Mouse (Mus musculus) kidney, postnatal 0 days (tissue): ENCODE results near the gene Tnip1. TPM values are rescaled to one million over a fixed set of nuclear protein-coding genes. Genes with fewer than 3 reads are reported as not detected.

Experiments
- ATAC-seq: fragments of 200-750 bp; cut with Nextera tagmentation; replicated peaks from 2 replicates; pipeline ENCODE4 v1.8.0; 2017; ENCODE audit warnings: low read depth, moderate number of reproducible peaks, moderate TSS enrichment, moderate library complexity; ENCODE audit not compliant: low FRiP score
- DNase-seq: peaks from one replicate; pipeline ENCODE4 v3.0.0-alpha.2; 2016; ENCODE audit warnings: low spot score
- H3K27ac ChIP-seq: fragments of 300-500 bp; sonication (generic); 2 replicates; pipeline ENCODE4 v1.5.1; 2014; ENCODE audit warnings: mild to moderate bottlenecking
- H3K27me3 ChIP-seq: fragments of 300-500 bp; sonication (generic); 2 replicates; pipeline ENCODE4 v1.6.1; 2014; ENCODE audit warnings: low read length, mixed read lengths; ENCODE audit not compliant: insufficient read depth
- H3K36me3 ChIP-seq: fragments of 300-500 bp; sonication (generic); 2 replicates; pipeline ENCODE4 v1.6.1; 2014; ENCODE audit warnings: low read length, mixed read lengths; ENCODE audit not compliant: insufficient read depth
- H3K4me1 ChIP-seq: fragments of 300-500 bp; sonication (generic); replicated peaks from 2 replicates; pipeline ENCODE4 v1.6.1; 2014; ENCODE audit warnings: antibody characterized with exemption, low read length, mixed read lengths; ENCODE audit not compliant: insufficient read depth
- H3K4me2 ChIP-seq: fragments of 300-500 bp; sonication (generic); 2 replicates; pipeline ENCODE4 v1.6.1; 2014; ENCODE audit warnings: mild to moderate bottlenecking, low read length, moderate library complexity, mixed read lengths
- H3K4me3 ChIP-seq: fragments of 300-500 bp; sonication (generic); replicated peaks from 2 replicates; pipeline ENCODE4 v1.5.1; 2014; ENCODE audit warnings: low read depth, low read length
- H3K9ac ChIP-seq: fragments of 300-500 bp; sonication (generic); 2 replicates; pipeline ENCODE4 v1.6.1; 2014; ENCODE audit warnings: low read depth, low read length
- H3K9me3 ChIP-seq: fragments of 300-500 bp; sonication (generic); replicated peaks from 2 replicates; pipeline ENCODE4 v1.6.1; 2016; ENCODE audit warnings: low read length, inconsistent platforms, mixed read lengths
- CTCF ChIP-seq: IDR thresholded peaks from 2 replicates; pipeline ENCODE4 v1.5.1; 2016; ENCODE audit warnings: antibody characterized with exemption, low read depth, mild to moderate bottlenecking, moderate library complexity
- WGBS: fragments of 180-500 bp; shearing (Covaris S2); extraction: QIAGEN DNeasy Blood & Tissue Kit; methylation state at CpG from one replicate; pipeline ENCODE4 v1.1.7; 2014; 5-methylcytosine and 5-hydroxymethylcytosine counted together
- polyA plus RNA-seq: library from polyadenylated mRNA; unstranded; fragments of >200 nt; fragmentation: Nextera tagmentation; extraction: Ambion mirVana; gene quantifications from 2 replicates; pipeline ENCODE4 v1.2.1, GENCODE M21; 2015

Tnip1 gene
- polyA plus RNA-seq, 1 experiment from 2014 or later = 17.5 TPM

DNA sequence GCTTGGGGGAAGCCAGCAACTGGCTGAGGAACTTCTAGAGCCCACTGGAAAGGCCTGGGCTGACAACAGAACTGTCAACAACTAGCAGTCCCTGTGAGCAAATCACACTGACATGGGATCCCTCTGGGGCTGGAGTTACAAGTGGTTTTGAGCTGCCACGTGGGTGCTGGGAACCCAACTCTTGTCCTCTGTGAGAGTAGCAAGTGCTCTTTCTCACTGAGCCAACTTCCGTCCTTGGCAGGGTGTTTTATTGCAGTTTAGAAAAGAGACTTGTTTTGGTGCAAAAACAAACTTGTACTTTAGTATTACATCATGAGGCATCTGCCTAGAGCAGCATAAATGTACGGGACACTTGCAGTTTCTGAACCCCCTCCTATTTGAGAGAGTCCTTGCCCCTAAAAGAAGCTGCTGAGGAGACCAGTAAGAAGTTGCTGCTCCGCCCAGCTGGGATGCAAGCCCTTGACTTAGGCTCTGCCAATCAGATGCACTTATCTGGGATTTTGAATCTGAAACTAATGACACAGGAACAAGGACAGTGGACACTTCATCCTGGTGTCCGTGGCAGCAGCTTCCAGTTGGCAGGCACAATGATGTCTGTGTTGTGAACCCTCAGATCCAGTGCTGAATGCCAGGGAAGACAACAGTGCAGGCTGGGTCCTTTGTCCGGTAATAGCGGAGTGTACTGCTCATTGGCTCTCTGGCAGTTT is 90.7 kb downstream of the Tnip1 start:
- 81% methylated on average over 7 of the region's 7 CpGs for WGBS
- Histone ChIP-seq H3K9ac (no peak overlapping the region), H3K4me3 (no peak overlapping the region), H3K27ac (no peak overlapping the region), H3K9me3 (no peaks in the 10 kb centered on the region), H3K27me3 (no peaks in the 10 kb centered on the region), H3K4me1 (0 out of 2 replicates have a peak, but pooled peaks cover 14% of the 10 kb centered on the region), H3K4me2 (no peak overlapping the region), H3K36me3 (peaks cover 27% of the 10 kb centered on the region)
- TF ChIP-seq CTCF = no peak
- DNase-seq (no peak), ATAC-seq (no peak)

DNA sequence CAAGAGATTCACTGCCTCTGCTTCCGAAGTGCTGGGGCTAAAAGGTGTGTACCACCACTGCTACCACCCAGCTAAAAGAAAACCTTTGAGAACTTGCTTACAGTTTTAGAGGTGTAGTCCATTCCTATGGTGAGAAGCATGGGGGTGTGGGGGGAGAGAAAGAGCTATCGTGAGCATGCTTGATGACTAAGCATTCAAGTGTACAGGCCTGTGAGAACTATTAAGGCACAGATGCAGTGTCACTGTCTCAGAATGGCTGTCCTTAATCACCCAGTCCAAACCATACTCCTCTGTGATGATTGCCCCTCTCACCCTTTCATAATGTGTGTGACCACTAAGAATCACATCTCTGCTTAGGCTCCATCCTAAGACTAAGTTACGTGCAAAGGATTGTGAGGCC is 93.4 kb downstream of the Tnip1 start:
- WGBS = 87% methylated on average over 3 of the region's 3 CpGs
- peaks cover 27% of the 10 kb centered on the region for H3K36me3 ChIP-seq
- 0 out of 2 replicates have a peak, but pooled peaks cover 14% of the 10 kb centered on the region for H3K4me1 ChIP-seq
- H3K4me3 ChIP-seq = no peak overlapping the region
- H3K27ac ChIP-seq = no peak overlapping the region
- DNase-seq = no peak
- no peaks in the 10 kb centered on the region for H3K27me3 ChIP-seq
- H3K4me2 ChIP-seq = no peak overlapping the region
- no peak for ATAC-seq
- H3K9me3 ChIP-seq = no peaks in the 10 kb centered on the region
- no peak overlapping the region for H3K9ac ChIP-seq
- TF ChIP-seq CTCF = no peak

- H3K4me3 ChIP-seq = no peak overlapping the region
- DNase-seq (no peak), ATAC-seq (no peak)
- H3K9me3 ChIP-seq = no peaks in the 10 kb centered on the region
- peaks cover 23% of the 10 kb centered on the region for H3K36me3 ChIP-seq
- H3K4me2 ChIP-seq = no peak overlapping the region
- 66% methylated on average over 2 of the region's 2 CpGs for WGBS
- no peak for TF ChIP-seq CTCF
- H3K9ac ChIP-seq = no peak overlapping the region
- no peak overlapping the region for H3K27ac ChIP-seq
- no peaks in the 10 kb centered on the region for H3K27me3 ChIP-seq
- H3K4me1 ChIP-seq = 0 out of 2 replicates have a peak, but pooled peaks cover 14% of the 10 kb centered on the region
Observed at GRCm38 (mm10) chr11:54868445-54868844, 94.3 kb downstream of the Tnip1 start.

- H3K27ac ChIP-seq = no peak overlapping the region
Observed at GRCm38 (mm10) chr11:54867903-54868434, 94.7 kb downstream of the Tnip1 start.

GRCm38 (mm10) chr11:54867049-54867385 is 95.7 kb downstream of the Tnip1 start:
- H3K9me3 ChIP-seq = no peaks in the 10 kb centered on the region
- ATAC-seq (peak; percentile 50), DNase-seq (no peak)
- peaks cover 21% of the 10 kb centered on the region for H3K36me3 ChIP-seq
- WGBS = under 1% methylated on average over 5 of the region's 5 CpGs
- H3K4me2 ChIP-seq = peak overlapping the region; percentile 60
- H3K27ac ChIP-seq = peak overlapping the region; percentile 95
- 0 out of 2 replicates have a peak, but pooled peaks cover 14% of the 10 kb centered on the region for H3K4me1 ChIP-seq
- peak overlapping the region; percentile 96 for H3K9ac ChIP-seq
- H3K27me3 ChIP-seq = no peaks in the 10 kb centered on the region
- peak overlapping the region; percentile 95 for H3K4me3 ChIP-seq
- no peak for TF ChIP-seq CTCF

More at GRCm38 (mm10) chr11:54867903-54868434, 94.7 kb downstream of the Tnip1 start:
- Histone ChIP-seq H3K4me1 (0 out of 2 replicates have a peak, but pooled peaks cover 14% of the 10 kb centered on the region), H3K9me3 (no peaks in the 10 kb centered on the region), H3K36me3 (peaks cover 23% of the 10 kb centered on the region), H3K9ac (no peak overlapping the region), H3K4me3 (no peak overlapping the region), H3K27me3 (no peaks in the 10 kb centered on the region), H3K4me2 (peak overlapping the region; percentile 60)
- no peak for TF ChIP-seq CTCF
- DNase-seq (no peak), ATAC-seq (no peak)
- 66% methylated on average over 3 of the region's 3 CpGs for WGBS

GRCm38 (mm10) chr11:54866119-54867048 is 96.3 kb downstream of the Tnip1 start, which contains the start of gene Hint1:
Hint1 (plus strand) TSS chr11:54866383.
- DNase-seq (peak; percentile 95), ATAC-seq (peak; percentile 80)
- Histone ChIP-seq H3K27ac (peak within 1 kb of the TSS; percentile 95), H3K4me2 (peak within 1 kb of the TSS; percentile 60), H3K4me1 (0 out of 2 replicates have a peak, but pooled peaks cover 14% of the 10 kb centered on the region), H3K36me3 (peaks cover 16% of the 10 kb centered on the region), H3K27me3 (no peaks in the 10 kb centered on the region), H3K9ac (peak within 1 kb of the TSS; percentile 96), H3K4me3 (peak within 1 kb of the TSS; percentile 95), H3K9me3 (no peaks in the 10 kb centered on the region)
- under 1% methylated on average over 97 of the region's 107 CpGs for WGBS
- TF ChIP-seq CTCF = peak; percentile 43; the same call in 1 of the 2 replicates
